Comparison of ENCODE assay signal across 15 mouse cellular contexts in genomic region chr5:81610223-81610622, GRCm38 (mm10).
DNase-seq lines count a peak whose midpoint lies in the region; ATAC-seq lines count a peak whose summit lies in the region.
"Had no signal": no experiment of that assay in that cellular context is flagged by ENCODE, and none has a peak within 500 bp of the region (broad histone marks: within the 10 kb centered on the region; RNA-seq: fewer than 3 reads in every experiment).

No protein-coding gene starts in this region.

- H3K4me1 ChIP-seq in forebrain, embryonic 15.5 days = no peaks in the 10 kb centered on the region
- no peaks in the 10 kb centered on the region for H3K4me1 ChIP-seq in forebrain, embryonic 11.5 days (replicated peaks; ENCODE audit: control insufficient read depth, insufficient read depth, low read length)
- H3K4me1 ChIP-seq in midbrain, embryonic 15.5 days = no peaks in the 10 kb centered on the region
- H3K4me1 ChIP-seq in midbrain, embryonic 10.5 days = no peaks in the 10 kb centered on the region

- no peak for DNase-seq in forebrain, embryonic 11.5 days (ENCODE audit: low spot score)
- DNase-seq in midbrain, embryonic 10.5 days (ENCODE audit: low spot score) = no peak
- peak; percentile 15 to 30 for DNase-seq in cerebellum, adult 18-20 months
- peak; percentile 17 to 19 for DNase-seq in layer of hippocampus, adult 8-10 months (ENCODE audit: low spot score in 2 of 2)
- no peak for DNase-seq in thymus, postnatal 0 days (ENCODE audit: low spot score)
- DNase-seq in spleen, postnatal 10 days (ENCODE audit: low spot score in 2 of 2) = no peak
- DNase-seq: gastrocnemius, postnatal 10 days; kidney, adult 8-10 months; lung, postnatal 36 days; thymus, postnatal 36 days had no signal

- H3K36me3 ChIP-seq in forebrain, embryonic 15.5 days = no peaks in the 10 kb centered on the region
- no peaks in the 10 kb centered on the region for H3K36me3 ChIP-seq in forebrain, embryonic 11.5 days (ENCODE audit: control insufficient read depth, insufficient read depth, low read length)
- no peaks in the 10 kb centered on the region for H3K36me3 ChIP-seq in midbrain, embryonic 15.5 days (replicated peaks)
- no peaks in the 10 kb centered on the region for H3K36me3 ChIP-seq in midbrain, embryonic 10.5 days
- H3K36me3 ChIP-seq: embryonic facial prominence, embryonic 13.5 days; heart, embryonic 15.5 days had no signal

- H3K9ac ChIP-seq in forebrain, embryonic 15.5 days (replicated peaks) = no peak overlapping the region
- H3K9ac ChIP-seq in forebrain, embryonic 11.5 days (ENCODE audit: low read length) = no peak overlapping the region
- H3K9ac ChIP-seq in midbrain, embryonic 15.5 days = no peak overlapping the region
- H3K9ac ChIP-seq: embryonic facial prominence, embryonic 13.5 days; heart, embryonic 15.5 days had no signal

- no peaks in the 10 kb centered on the region for H3K27me3 ChIP-seq in forebrain, embryonic 15.5 days
- H3K27me3 ChIP-seq in forebrain, embryonic 11.5 days (ENCODE audit: control insufficient read depth, insufficient read depth, low read length) = no peaks in the 10 kb centered on the region
- no peaks in the 10 kb centered on the region for H3K27me3 ChIP-seq in midbrain, embryonic 15.5 days (replicated peaks)
- no peaks in the 10 kb centered on the region for H3K27me3 ChIP-seq in midbrain, embryonic 10.5 days (ENCODE audit: low read depth, poor library complexity, severe bottlenecking)
- H3K27me3 ChIP-seq: CH12.LX; embryonic facial prominence, embryonic 13.5 days; heart, embryonic 15.5 days had no signal

- no peaks in the 10 kb centered on the region for H3K9me3 ChIP-seq in forebrain, embryonic 15.5 days
- no peaks in the 10 kb centered on the region for H3K9me3 ChIP-seq in forebrain, embryonic 11.5 days (ENCODE audit: control insufficient read depth, low read length)
- no peaks in the 10 kb centered on the region for H3K9me3 ChIP-seq in midbrain, embryonic 15.5 days
- no peaks in the 10 kb centered on the region for H3K9me3 ChIP-seq in midbrain, embryonic 10.5 days (replicated peaks)
- H3K9me3 ChIP-seq: embryonic facial prominence, embryonic 13.5 days; heart, embryonic 15.5 days had no signal

- no peak overlapping the region for H3K4me2 ChIP-seq in forebrain, embryonic 15.5 days (replicated peaks)
- no peak overlapping the region for H3K4me2 ChIP-seq in forebrain, embryonic 11.5 days (ENCODE audit: low read depth, low read length, severe bottlenecking)
- H3K4me2 ChIP-seq in midbrain, embryonic 15.5 days = no peak overlapping the region
- H3K4me2 ChIP-seq: embryonic facial prominence, embryonic 13.5 days; heart, embryonic 15.5 days had no signal

- 0 out of 2 replicates have a peak, but pooled peaks have one; percentile 32 for ATAC-seq in forebrain, embryonic 15.5 days (replicated peaks)
- no peak for ATAC-seq in forebrain, embryonic 11.5 days (replicated peaks; ENCODE audit: low FRiP score)
- peak; percentile 56 for ATAC-seq in midbrain, embryonic 15.5 days (replicated peaks)

- no peak overlapping the region for H3K4me3 ChIP-seq in forebrain, embryonic 15.5 days
- no peak overlapping the region for H3K4me3 ChIP-seq in forebrain, embryonic 11.5 days (ENCODE audit: low read depth, low read length)
- no peak overlapping the region for H3K4me3 ChIP-seq in midbrain, embryonic 15.5 days
- no peak overlapping the region for H3K4me3 ChIP-seq in midbrain, embryonic 10.5 days
- H3K4me3 ChIP-seq: embryonic facial prominence, embryonic 13.5 days; heart, embryonic 15.5 days had no signal

- 63% methylated on average over 5 of the region's 5 CpGs for WGBS in forebrain, embryonic 15.5 days
- 87% methylated on average over 5 of the region's 5 CpGs for WGBS in forebrain, embryonic 11.5 days
- 62% methylated on average over 5 of the region's 5 CpGs for WGBS in midbrain, embryonic 15.5 days
- 87% methylated on average over 5 of the region's 5 CpGs for WGBS in midbrain, embryonic 10.5 days

- no peak overlapping the region for H3K27ac ChIP-seq in forebrain, embryonic 15.5 days (replicated peaks)
- no peak overlapping the region for H3K27ac ChIP-seq in forebrain, embryonic 11.5 days (ENCODE audit: low read depth, low read length)
- H3K27ac ChIP-seq in midbrain, embryonic 15.5 days = no peak overlapping the region
- H3K27ac ChIP-seq in midbrain, embryonic 10.5 days (replicated peaks) = no peak overlapping the region
- H3K27ac ChIP-seq: embryonic facial prominence, embryonic 13.5 days; heart, embryonic 15.5 days had no signal

Comparison
In these comparisons a context has a peak if more than half of its experiments do, and no peak if none do; other contexts are left out.
1. DNase-seq: peak in cerebellum, adult 18-20 months (2 of 2) and layer of hippocampus, adult 8-10 months (2 of 2); none in forebrain, embryonic 11.5 days (single experiment), midbrain, embryonic 10.5 days (single experiment), thymus, postnatal 0 days (single experiment) and spleen, postnatal 10 days (0 of 2).